Mouse (Mus musculus): ENCODE measurements around the gene Taf5.

GRCm38 (mm10) chr19:47018330-47018729 lies 49.2 kb upstream of the Taf5 start:
- no peak for TF ChIP-seq GATA1 (IDR thresholded peaks at IDR 0.05; ENCODE audit: borderline replicate concordance, low read length)
- no peak for TF ChIP-seq FLI1 (IDR thresholded peaks at IDR 0.05; ENCODE audit: low read length)
